ENCODE assay signal across 8 mouse cellular contexts in the genomic region with DNA sequence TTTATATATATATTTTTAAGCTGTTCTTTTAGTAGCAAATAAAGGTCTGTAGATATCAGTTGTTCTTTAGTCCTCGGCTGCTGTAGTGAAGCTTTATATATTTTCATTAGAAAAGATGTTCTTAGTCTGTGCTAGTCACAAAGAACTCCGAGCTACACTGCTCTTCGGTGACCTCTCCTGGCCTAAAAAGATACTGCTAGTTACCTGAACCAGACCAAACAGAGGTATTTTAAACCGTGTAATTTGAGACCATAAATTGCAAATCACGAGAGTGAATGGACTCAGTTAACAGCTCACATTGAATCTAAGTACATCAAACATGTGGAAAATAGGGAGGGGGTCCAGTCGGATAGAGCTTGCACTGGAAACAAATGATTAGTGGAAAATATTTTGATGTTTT.
DNase-seq lines count a peak whose midpoint lies in the region; ATAC-seq and TF ChIP-seq lines count a peak whose summit lies in the region.

No protein-coding gene starts in this region.

- no peak overlapping the region for H3K9ac ChIP-seq in forebrain, embryonic 13.5 days

- intact Hi-C loops in heart, postnatal 25 days (cut with DNase I): no loop called here

- no peak overlapping the region for H3K4me3 ChIP-seq in thymus, adult 2 months (ENCODE audit: control insufficient read depth, insufficient read depth, low read length)
- H3K4me3 ChIP-seq in forebrain, embryonic 13.5 days: no peak overlapping the region

- no peaks in the 10 kb centered on the region for H3K27me3 ChIP-seq in thymus, adult 2 months (ENCODE audit: control insufficient read depth, insufficient read depth, low read length)
- no peaks in the 10 kb centered on the region for H3K27me3 ChIP-seq in forebrain, embryonic 13.5 days

- no peaks in the 10 kb centered on the region for H3K4me1 ChIP-seq in thymus, adult 2 months (replicated peaks; ENCODE audit: control insufficient read depth, insufficient read depth, low read length)
- no peaks in the 10 kb centered on the region for H3K4me1 ChIP-seq in forebrain, embryonic 13.5 days

- no peaks in the 10 kb centered on the region for H3K36me3 ChIP-seq in thymus, adult 2 months (ENCODE audit: control insufficient read depth, insufficient read depth, low read length)
- H3K36me3 ChIP-seq in forebrain, embryonic 13.5 days (ENCODE audit: poor library complexity, severe bottlenecking): 0 out of 2 replicates have a peak, but pooled peaks cover 1% of the 10 kb centered on the region

- no peak overlapping the region for H3K27ac ChIP-seq in thymus, adult 2 months (ENCODE audit: control insufficient read depth, insufficient read depth, low read length)
- H3K27ac ChIP-seq in forebrain, embryonic 13.5 days: no peak overlapping the region

- H3K9me3 ChIP-seq in forebrain, embryonic 13.5 days (replicated peaks): no peaks in the 10 kb centered on the region

- no peak for TF ChIP-seq POLR2A in thymus, adult 2 months (IDR thresholded peaks at IDR 0.05; ENCODE audit: control insufficient read depth, extremely low read depth, insufficient read depth, low read length, poor library complexity)

- 17% methylated on average over 6 of the region's 6 CpGs for WGBS in thymus, adult 2 months
- WGBS in forebrain, embryonic 13.5 days: 12% methylated on average over 6 of the region's 6 CpGs

- H3K4me2 ChIP-seq in forebrain, embryonic 13.5 days: no peak overlapping the region

- peak; percentile 24 for DNase-seq in adrenal gland, postnatal 14 days
- no peak for DNase-seq in adrenal gland, postnatal 4 days (ENCODE audit: low spot score in 2 of 2)
- DNase-seq in thymus, adult 2 months: peak; percentile 4
- DNase-seq in thymus, adult 18-20 months: no peak
- DNase-seq in layer of hippocampus, postnatal 14 days (ENCODE audit: low spot score in 2 of 2): peak; percentile 21 to 36
- DNase-seq in right cerebral cortex, postnatal 14 days: peak; percentile 12
- DNase-seq in heart, postnatal 25 days (ENCODE audit: low spot score): no peak

- no peak for TF ChIP-seq CTCF in thymus, adult 2 months (IDR thresholded peaks at IDR 0.05; ENCODE audit: borderline replicate concordance, control insufficient read depth, extremely low read depth, insufficient read depth, low read length, poor library complexity)

- ATAC-seq in forebrain, embryonic 13.5 days: peak; percentile 83

Comparison
In these comparisons a context has a peak if more than half of its experiments do, and no peak if none do; other contexts are left out.
1. DNase-seq: peak in adrenal gland, postnatal 14 days (single experiment), thymus, adult 2 months (single experiment), layer of hippocampus, postnatal 14 days (2 of 2) and right cerebral cortex, postnatal 14 days (single experiment); none in adrenal gland, postnatal 4 days (0 of 2), thymus, adult 18-20 months (0 of 2) and heart, postnatal 25 days (single experiment).